Mouse (Mus musculus): ENCODE results near the gene Ube2i. TPM values are rescaled to one million over a fixed set of nuclear protein-coding genes. Genes with fewer than 3 reads are reported as not detected.
"Not testable (repeated sequence)": the region's sequence is repeated elsewhere in the genome, so short reads cannot be mapped to it uniquely, and the experiment has no call there.

Ube2i gene
- polyA plus RNA-seq, 1 experiment from 2014 or later, result 621 TPM

GRCm38 (mm10) chr17:25227991-25228390 lies 46.4 kb downstream of the Ube2i start:
- Histone ChIP-seq H3K4me2 (no peak overlapping the region), H3K4me1 (replicated peaks; ENCODE audit: control insufficient read depth, insufficient read depth, low read length) (peaks cover 44% of the 10 kb centered on the region), H3K36me3 (ENCODE audit: control insufficient read depth, insufficient read depth, low read length) (peaks cover 22% of the 10 kb centered on the region; the same call in 1 of the 2 replicates), H3K9me3 (ENCODE audit: control insufficient read depth, low read length) (no peaks in the 10 kb centered on the region), H3K4me3 (ENCODE audit: low read depth, low read length) (no peak overlapping the region), H3K27ac (ENCODE audit: low read depth, low read length) (no peak overlapping the region), H3K27me3 (replicated peaks; ENCODE audit: control insufficient read depth, insufficient read depth, low read length) (no peaks in the 10 kb centered on the region), H3K9ac (ENCODE audit: low read depth, low read length) (no peak overlapping the region)
- no peak for ATAC-seq (replicated peaks; ENCODE audit: low FRiP score)
- 80% methylated on average over 5 of the region's 5 CpGs for WGBS
- no peak for DNase-seq (ENCODE audit: low spot score)

- 41% methylated on average over 4 of the region's 4 CpGs for WGBS
- Histone ChIP-seq H3K4me3 (ENCODE audit: low read depth, low read length) (peak overlapping the region; percentile 24), H3K9ac (ENCODE audit: low read depth, low read length) (peak overlapping the region; percentile 58), H3K27me3 (replicated peaks; ENCODE audit: control insufficient read depth, insufficient read depth, low read length) (no peaks in the 10 kb centered on the region), H3K36me3 (ENCODE audit: control insufficient read depth, insufficient read depth, low read length) (peaks cover 14% of the 10 kb centered on the region; the same call in 1 of the 2 replicates), H3K4me2 (peak overlapping the region; percentile 88), H3K4me1 (replicated peaks; ENCODE audit: control insufficient read depth, insufficient read depth, low read length) (peaks cover 54% of the 10 kb centered on the region), H3K27ac (ENCODE audit: low read depth, low read length) (peak overlapping the region; percentile 64), H3K9me3 (ENCODE audit: control insufficient read depth, low read length) (no peaks in the 10 kb centered on the region)
- ATAC-seq (replicated peaks; ENCODE audit: low FRiP score) (peak; percentile 68), DNase-seq (ENCODE audit: low spot score) (peak; percentile 49)
Observed at GRCm38 (mm10) chr17:25225659-25226058, 48.8 kb downstream of the Ube2i start.

- Histone ChIP-seq H3K9ac (ENCODE audit: low read depth, low read length) (peak overlapping the region; percentile 89), H3K27ac (ENCODE audit: low read depth, low read length) (peak overlapping the region; percentile 98), H3K4me2 (peak overlapping the region; percentile 88), H3K9me3 (ENCODE audit: control insufficient read depth, low read length) (no peaks in the 10 kb centered on the region), H3K4me1 (replicated peaks; ENCODE audit: control insufficient read depth, insufficient read depth, low read length) (peaks cover 56% of the 10 kb centered on the region), H3K36me3 (ENCODE audit: control insufficient read depth, insufficient read depth, low read length) (peaks cover 10% of the 10 kb centered on the region; the same call in 1 of the 2 replicates), H3K4me3 (ENCODE audit: low read depth, low read length) (peak overlapping the region; percentile 72), H3K27me3 (replicated peaks; ENCODE audit: control insufficient read depth, insufficient read depth, low read length) (no peaks in the 10 kb centered on the region)
- WGBS, result 64% methylated on average over 7 of the region's 7 CpGs
- DNase-seq (ENCODE audit: low spot score), result no peak
- ATAC-seq (replicated peaks; ENCODE audit: low FRiP score), result no peak
Observed at GRCm38 (mm10) chr17:25224586-25225222, 49.7 kb downstream of the Ube2i start.

- H3K9me3 ChIP-seq (ENCODE audit: control insufficient read depth, low read length), result no peaks in the 10 kb centered on the region
- WGBS, result 18% methylated on average over 6 of the region's 6 CpGs
- H3K4me3 ChIP-seq (ENCODE audit: low read depth, low read length), result peak overlapping the region; percentile 72
- H3K27ac ChIP-seq (ENCODE audit: low read depth, low read length), result peak overlapping the region; percentile 98
- H3K9ac ChIP-seq (ENCODE audit: low read depth, low read length), result peak overlapping the region; percentile 89
- peak overlapping the region; percentile 88 for H3K4me2 ChIP-seq
- peaks cover 8% of the 10 kb centered on the region; the same call in 1 of the 2 replicates for H3K36me3 ChIP-seq (ENCODE audit: control insufficient read depth, insufficient read depth, low read length)
- no peaks in the 10 kb centered on the region for H3K27me3 ChIP-seq (replicated peaks; ENCODE audit: control insufficient read depth, insufficient read depth, low read length)
- DNase-seq (ENCODE audit: low spot score) (no peak), ATAC-seq (replicated peaks; ENCODE audit: low FRiP score) (peak; percentile 54)
- H3K4me1 ChIP-seq (replicated peaks; ENCODE audit: control insufficient read depth, insufficient read depth, low read length), result peaks cover 56% of the 10 kb centered on the region
Observed at GRCm38 (mm10) chr17:25222951-25223601, 51.3 kb downstream of the Ube2i start.

GRCm38 (mm10) chr17:25222504-25222940 lies 51.9 kb downstream of the Ube2i start:
- peak overlapping the region; percentile 88 for H3K4me2 ChIP-seq
- H3K9ac ChIP-seq (ENCODE audit: low read depth, low read length), result peak overlapping the region; percentile 89
- ATAC-seq (replicated peaks; ENCODE audit: low FRiP score) (peak; percentile 78), DNase-seq (ENCODE audit: low spot score) (peak; percentile 57)
- peak overlapping the region; percentile 72 for H3K4me3 ChIP-seq (ENCODE audit: low read depth, low read length)
- H3K36me3 ChIP-seq (ENCODE audit: control insufficient read depth, insufficient read depth, low read length); H3K27me3 ChIP-seq (replicated peaks; ENCODE audit: control insufficient read depth, insufficient read depth, low read length); H3K9me3 ChIP-seq (ENCODE audit: control insufficient read depth, low read length): not testable (repeated sequence)
- H3K4me1 ChIP-seq (replicated peaks; ENCODE audit: control insufficient read depth, insufficient read depth, low read length), result peaks cover 55% of the 10 kb centered on the region
- 8% methylated on average over 14 of the region's 28 CpGs for WGBS
- H3K27ac ChIP-seq (ENCODE audit: low read depth, low read length), result peak overlapping the region; percentile 98

GRCm38 (mm10) chr17:25221821-25222503 lies 52.5 kb downstream of the Ube2i start:
- Histone ChIP-seq H3K4me3 (ENCODE audit: low read depth, low read length) (peak overlapping the region; percentile 72), H3K27me3 (replicated peaks; ENCODE audit: control insufficient read depth, insufficient read depth, low read length) (no peaks in the 10 kb centered on the region), H3K27ac (ENCODE audit: low read depth, low read length) (peak overlapping the region; percentile 73), H3K4me2 (peak overlapping the region; percentile 82), H3K4me1 (replicated peaks; ENCODE audit: control insufficient read depth, insufficient read depth, low read length) (peaks cover 49% of the 10 kb centered on the region), H3K36me3 (ENCODE audit: control insufficient read depth, insufficient read depth, low read length) (peaks cover 4% of the 10 kb centered on the region; the same call in 1 of the 2 replicates), H3K9me3 (ENCODE audit: control insufficient read depth, low read length) (no peaks in the 10 kb centered on the region), H3K9ac (ENCODE audit: low read depth, low read length) (peak overlapping the region; percentile 76)
- WGBS, result 1% methylated on average over 26 of the region's 30 CpGs
- ATAC-seq (replicated peaks; ENCODE audit: low FRiP score) (peak; percentile 83), DNase-seq (ENCODE audit: low spot score) (peak; percentile 64)

GRCm38 (mm10) chr17:25220746-25221145 lies 53.7 kb downstream of the Ube2i start:
- Histone ChIP-seq H3K36me3 (ENCODE audit: control insufficient read depth, insufficient read depth, low read length) (no peaks in the 10 kb centered on the region; the same call in 1 of the 2 replicates), H3K4me1 (replicated peaks; ENCODE audit: control insufficient read depth, insufficient read depth, low read length) (peaks cover 37% of the 10 kb centered on the region), H3K27ac (ENCODE audit: low read depth, low read length) (no peak overlapping the region), H3K9ac (ENCODE audit: low read depth, low read length) (no peak overlapping the region), H3K27me3 (replicated peaks; ENCODE audit: control insufficient read depth, insufficient read depth, low read length) (no peaks in the 10 kb centered on the region), H3K4me2 (0 out of 2 replicates have a peak overlapping the region, but pooled peaks have one; percentile 82), H3K9me3 (ENCODE audit: control insufficient read depth, low read length) (no peaks in the 10 kb centered on the region), H3K4me3 (ENCODE audit: low read depth, low read length) (no peak overlapping the region)
- no peak for DNase-seq (ENCODE audit: low spot score)
- 86% methylated on average over 1 of the region's 1 CpGs for WGBS
- no peak for ATAC-seq (replicated peaks; ENCODE audit: low FRiP score)

GRCm38 (mm10) chr17:25219492-25220295 lies 54.7 kb downstream of the Ube2i start:
- Histone ChIP-seq H3K4me1 (replicated peaks; ENCODE audit: control insufficient read depth, insufficient read depth, low read length) (peaks cover 30% of the 10 kb centered on the region), H3K27me3 (replicated peaks; ENCODE audit: control insufficient read depth, insufficient read depth, low read length) (no peaks in the 10 kb centered on the region), H3K9ac (ENCODE audit: low read depth, low read length) (no peak overlapping the region), H3K9me3 (ENCODE audit: control insufficient read depth, low read length) (no peaks in the 10 kb centered on the region), H3K4me3 (ENCODE audit: low read depth, low read length) (no peak overlapping the region), H3K36me3 (ENCODE audit: control insufficient read depth, insufficient read depth, low read length) (peaks cover 5% of the 10 kb centered on the region; the same call in 1 of the 2 replicates), H3K27ac (ENCODE audit: low read depth, low read length) (no peak overlapping the region), H3K4me2 (no peak overlapping the region)
- ATAC-seq (replicated peaks; ENCODE audit: low FRiP score) (no peak), DNase-seq (ENCODE audit: low spot score) (no peak)
- 82% methylated on average over 15 of the region's 15 CpGs for WGBS
